Mouse (Mus musculus): ENCODE measurements around the gene Fam221a. TPM values are rescaled to one million over a fixed set of nuclear protein-coding genes. Genes with fewer than 3 reads are reported as not detected.

The Fam221a gene
- polyA plus RNA-seq (2015; fragmentation: Nextera tagmentation; extraction: Ambion mirVana): 8.1 and 11.9 TPM in 2 replicates

GRCm38 (mm10) chr6:49367159-49368054, at the start of gene Fam221a:
Gene Fam221a (plus strand): TSS chr6:49367739.
- no peaks in the 10 kb centered on the region for H3K36me3 ChIP-seq
- no peaks in the 10 kb centered on the region for H3K9me3 ChIP-seq
- peak within 1 kb of the TSS; percentile 86 for H3K27ac ChIP-seq
- H3K9ac ChIP-seq: peak within 1 kb of the TSS; percentile 78
- H3K4me1 ChIP-seq: peaks cover 8% of the 10 kb centered on the region
- no peaks in the 10 kb centered on the region for H3K27me3 ChIP-seq
- peak within 1 kb of the TSS; percentile 63 for H3K4me3 ChIP-seq
- peak; percentile 95 for ATAC-seq (ENCODE audit: insufficient number of reproducible peaks, insufficient read depth, low FRiP score, low TSS enrichment, low read depth)
- H3K4me2 ChIP-seq: peak within 1 kb of the TSS; percentile 83
- 3% methylated on average over 49 of the region's 49 CpGs for WGBS

- WGBS: under 1% methylated on average over 47 of the region's 47 CpGs
Measured at GRCm38 (mm10) chr6:49318966-49319594, 48.5 kb upstream of the Fam221a start, which contains the start of gene Ccdc126. Gene Ccdc126 (plus strand): TSS chr6:49319274.

GRCm38 (mm10) chr6:49319595-49320315, 47.8 kb upstream of the Fam221a start:
- Histone ChIP-seq H3K27ac (peak overlapping the region; percentile 82), H3K4me3 (peak overlapping the region; percentile 74), H3K9ac (peak overlapping the region; percentile 86), H3K36me3 (no peaks in the 10 kb centered on the region), H3K9me3 (no peaks in the 10 kb centered on the region), H3K27me3 (no peaks in the 10 kb centered on the region), H3K4me1 (peaks cover 15% of the 10 kb centered on the region), H3K4me2 (peak overlapping the region; percentile 65)
- no peak for ATAC-seq (ENCODE audit: insufficient number of reproducible peaks, insufficient read depth, low FRiP score, low TSS enrichment, low read depth)
- 10% methylated on average over 13 of the region's 13 CpGs for WGBS

More at GRCm38 (mm10) chr6:49318966-49319594, 48.5 kb upstream of the Fam221a start, which contains the start of gene Ccdc126:
- H3K27me3 ChIP-seq: no peaks in the 10 kb centered on the region
- H3K4me3 ChIP-seq: peak within 1 kb of the TSS; percentile 74
- peak within 1 kb of the TSS; percentile 82 for H3K27ac ChIP-seq
- no peaks in the 10 kb centered on the region for H3K36me3 ChIP-seq
- H3K9ac ChIP-seq: peak within 1 kb of the TSS; percentile 86
- peak; percentile 98 for ATAC-seq (ENCODE audit: insufficient number of reproducible peaks, insufficient read depth, low FRiP score, low TSS enrichment, low read depth)
- peaks cover 13% of the 10 kb centered on the region for H3K4me1 ChIP-seq
- no peaks in the 10 kb centered on the region for H3K9me3 ChIP-seq
- H3K4me2 ChIP-seq: peak within 1 kb of the TSS; percentile 65

- ATAC-seq (ENCODE audit: insufficient number of reproducible peaks, insufficient read depth, low FRiP score, low TSS enrichment, low read depth): no peak
- Histone ChIP-seq H3K4me2 (no peak overlapping the region), H3K4me1 (peaks cover 15% of the 10 kb centered on the region), H3K27me3 (no peaks in the 10 kb centered on the region), H3K27ac (no peak overlapping the region), H3K9me3 (no peaks in the 10 kb centered on the region), H3K36me3 (no peaks in the 10 kb centered on the region), H3K9ac (no peak overlapping the region), H3K4me3 (no peak overlapping the region)
- 87% methylated on average over 3 of the region's 3 CpGs for WGBS
Measured at GRCm38 (mm10) chr6:49321341-49321740, 46.2 kb upstream of the Fam221a start.

DNA sequence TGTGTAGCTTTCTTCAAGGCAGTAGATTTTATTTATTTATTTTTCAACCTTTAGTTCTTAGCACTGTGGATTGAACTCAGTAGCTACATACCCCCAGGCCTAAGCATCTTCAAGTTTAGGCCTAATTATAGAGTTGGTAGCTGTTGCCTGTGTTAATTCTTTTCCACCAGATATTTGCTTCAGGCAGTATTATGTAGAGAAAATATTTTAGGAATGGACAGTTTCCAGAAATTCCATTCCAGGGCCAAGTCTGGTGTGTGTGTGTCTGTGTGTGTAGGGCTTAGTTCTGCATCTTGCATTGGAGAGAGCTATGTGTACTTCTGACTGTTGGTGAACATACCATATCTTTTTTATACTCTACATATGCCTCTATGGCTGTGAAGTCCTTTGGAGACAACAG, 45.5 kb upstream of the Fam221a start:
- peaks cover 15% of the 10 kb centered on the region for H3K4me1 ChIP-seq
- no peaks in the 10 kb centered on the region for H3K36me3 ChIP-seq
- no peaks in the 10 kb centered on the region for H3K27me3 ChIP-seq
- H3K4me3 ChIP-seq: no peak overlapping the region
- H3K9me3 ChIP-seq: no peaks in the 10 kb centered on the region
- H3K27ac ChIP-seq: no peak overlapping the region
- H3K4me2 ChIP-seq: no peak overlapping the region
- ATAC-seq (ENCODE audit: insufficient number of reproducible peaks, insufficient read depth, low FRiP score, low TSS enrichment, low read depth): no peak
- H3K9ac ChIP-seq: no peak overlapping the region

DNA sequence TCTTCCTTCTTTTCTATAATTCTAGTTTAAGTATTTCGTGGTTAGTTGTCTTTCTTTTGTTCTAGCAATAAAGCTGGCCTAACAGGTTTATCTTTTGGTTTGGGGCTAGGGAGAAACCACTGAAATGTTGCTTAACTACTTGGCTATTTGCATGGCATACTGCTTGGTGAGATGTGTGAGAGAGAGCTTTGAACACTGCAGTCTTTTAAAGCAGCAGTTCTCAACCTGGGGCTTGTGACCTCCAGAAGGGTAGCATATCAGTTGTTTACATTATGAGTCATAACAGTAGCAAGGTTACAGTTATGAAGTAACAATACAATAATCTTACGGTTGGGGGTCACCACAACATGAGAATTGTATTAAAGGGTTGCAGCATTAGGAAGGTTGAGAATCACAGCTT, 44.6 kb upstream of the Fam221a start:
- no peaks in the 10 kb centered on the region for H3K36me3 ChIP-seq
- H3K4me2 ChIP-seq: no peak overlapping the region
- no peak overlapping the region for H3K27ac ChIP-seq
- no peak for ATAC-seq (ENCODE audit: insufficient number of reproducible peaks, insufficient read depth, low FRiP score, low TSS enrichment, low read depth)
- 62% methylated on average over 2 of the region's 2 CpGs for WGBS
- H3K4me3 ChIP-seq: no peak overlapping the region
- H3K4me1 ChIP-seq: peaks cover 15% of the 10 kb centered on the region
- no peak overlapping the region for H3K9ac ChIP-seq
- no peaks in the 10 kb centered on the region for H3K27me3 ChIP-seq
- no peaks in the 10 kb centered on the region for H3K9me3 ChIP-seq

DNA sequence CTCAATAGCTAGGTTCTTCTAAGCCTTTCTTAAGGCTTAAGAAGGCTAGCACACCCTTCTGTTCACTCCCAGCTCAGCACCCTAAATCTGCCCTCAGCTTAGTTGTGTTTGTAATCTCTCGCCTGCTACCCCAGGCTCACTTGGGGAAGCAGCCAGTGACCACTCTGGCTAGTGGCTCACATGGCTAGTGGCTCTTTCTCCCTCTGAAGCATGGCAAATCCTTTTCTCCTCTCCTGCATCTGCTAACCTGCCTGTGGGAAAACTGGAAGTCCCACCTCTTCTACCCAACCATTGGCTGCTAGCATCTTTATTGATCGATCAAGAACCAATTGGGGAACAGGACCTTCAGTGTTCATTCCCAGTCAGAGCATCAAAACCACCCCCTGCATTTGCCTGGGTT, 43.0 kb upstream of the Fam221a start:
- Histone ChIP-seq H3K4me1 (peaks cover 15% of the 10 kb centered on the region), H3K9me3 (no peaks in the 10 kb centered on the region), H3K9ac (no peak overlapping the region), H3K4me2 (no peak overlapping the region), H3K36me3 (no peaks in the 10 kb centered on the region), H3K27ac (no peak overlapping the region), H3K4me3 (no peak overlapping the region), H3K27me3 (no peaks in the 10 kb centered on the region)
- 63% methylated on average over 2 of the region's 2 CpGs for WGBS
- ATAC-seq (ENCODE audit: insufficient number of reproducible peaks, insufficient read depth, low FRiP score, low TSS enrichment, low read depth): no peak

DNA sequence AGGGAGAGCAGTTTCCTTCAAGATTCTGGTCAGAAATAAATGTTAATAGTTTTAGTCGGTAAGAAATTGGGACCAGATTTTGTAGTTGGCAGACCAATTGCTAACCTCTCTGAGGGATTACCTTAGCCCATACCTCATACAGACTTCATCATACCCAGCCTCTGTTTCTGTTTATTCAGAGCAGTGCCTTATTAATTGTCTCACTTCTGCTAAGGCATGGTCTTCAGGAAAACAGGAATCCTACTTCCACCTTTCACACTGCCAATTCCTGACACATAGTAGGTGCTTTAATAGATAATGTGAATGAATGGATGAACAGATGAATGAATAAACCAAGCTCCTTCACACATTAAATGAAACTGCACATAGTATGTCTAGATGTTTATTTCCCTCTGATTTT, 42.2 kb upstream of the Fam221a start:
- H3K4me2 ChIP-seq: no peak overlapping the region
- ATAC-seq (ENCODE audit: insufficient number of reproducible peaks, insufficient read depth, low FRiP score, low TSS enrichment, low read depth): no peak
- H3K9ac ChIP-seq: no peak overlapping the region
- no peaks in the 10 kb centered on the region for H3K27me3 ChIP-seq
- peaks cover 11% of the 10 kb centered on the region for H3K4me1 ChIP-seq
- no peak overlapping the region for H3K4me3 ChIP-seq
- WGBS: 21% methylated on average over 1 of the region's 1 CpGs
- no peak overlapping the region for H3K27ac ChIP-seq
- no peaks in the 10 kb centered on the region for H3K9me3 ChIP-seq
- H3K36me3 ChIP-seq: no peaks in the 10 kb centered on the region

- Histone ChIP-seq H3K4me1 (peaks cover 10% of the 10 kb centered on the region; the same call in 1 of the 2 replicates), H3K27me3 (no peaks in the 10 kb centered on the region), H3K9me3 (no peaks in the 10 kb centered on the region), H3K4me3 (no peak overlapping the region), H3K27ac (no peak overlapping the region), H3K4me2 (no peak overlapping the region), H3K9ac (no peak overlapping the region), H3K36me3 (no peaks in the 10 kb centered on the region)
- WGBS: 76% methylated on average over 3 of the region's 3 CpGs
- ATAC-seq (ENCODE audit: insufficient number of reproducible peaks, insufficient read depth, low FRiP score, low TSS enrichment, low read depth): no peak
Measured at GRCm38 (mm10) chr6:49326846-49327245, 40.7 kb upstream of the Fam221a start.

DNA sequence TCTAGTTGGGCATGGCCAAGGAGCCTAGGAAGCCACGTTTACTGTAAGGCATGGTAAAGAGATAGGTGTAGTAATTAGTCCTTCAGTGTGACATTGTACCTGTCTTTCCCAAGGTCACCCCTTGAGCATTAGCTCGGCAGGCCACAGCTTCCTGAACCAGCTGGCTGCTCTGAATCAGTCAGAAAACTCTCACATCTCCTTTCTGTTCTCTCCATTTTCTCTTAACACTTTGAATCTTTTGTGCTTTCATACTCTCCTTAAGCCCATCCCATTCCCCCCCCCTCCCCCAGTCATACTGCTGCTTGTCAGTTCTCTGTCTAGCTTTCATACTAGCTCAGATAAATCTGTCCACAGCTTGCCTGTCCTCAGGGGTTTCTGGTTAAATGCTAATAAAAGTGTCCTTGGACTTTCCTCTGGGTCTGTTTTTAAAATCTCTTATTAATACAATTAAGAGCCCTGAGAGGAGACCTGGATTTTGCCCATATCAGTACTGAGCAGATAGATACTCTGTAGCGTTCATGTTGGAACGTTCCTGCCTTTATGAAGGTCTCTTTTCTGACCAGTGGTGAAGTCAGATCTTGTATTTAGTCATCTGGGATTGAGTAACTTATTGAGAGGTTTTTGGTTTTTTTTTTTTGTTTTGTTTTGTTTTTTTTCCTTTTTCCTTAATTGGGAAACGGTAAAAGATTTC, 36.0 kb upstream of the Fam221a start:
- H3K9me3 ChIP-seq: no peaks in the 10 kb centered on the region
- no peak overlapping the region for H3K4me3 ChIP-seq
- ATAC-seq (ENCODE audit: insufficient number of reproducible peaks, insufficient read depth, low FRiP score, low TSS enrichment, low read depth): no peak
- peaks cover 8% of the 10 kb centered on the region for H3K36me3 ChIP-seq
- H3K27ac ChIP-seq: no peak overlapping the region
- H3K4me1 ChIP-seq: 0 out of 2 replicates have a peak, but pooled peaks cover 5% of the 10 kb centered on the region
- no peak overlapping the region for H3K4me2 ChIP-seq
- 63% methylated on average over 5 of the region's 5 CpGs for WGBS
- H3K27me3 ChIP-seq: no peaks in the 10 kb centered on the region
- no peak overlapping the region for H3K9ac ChIP-seq

DNA sequence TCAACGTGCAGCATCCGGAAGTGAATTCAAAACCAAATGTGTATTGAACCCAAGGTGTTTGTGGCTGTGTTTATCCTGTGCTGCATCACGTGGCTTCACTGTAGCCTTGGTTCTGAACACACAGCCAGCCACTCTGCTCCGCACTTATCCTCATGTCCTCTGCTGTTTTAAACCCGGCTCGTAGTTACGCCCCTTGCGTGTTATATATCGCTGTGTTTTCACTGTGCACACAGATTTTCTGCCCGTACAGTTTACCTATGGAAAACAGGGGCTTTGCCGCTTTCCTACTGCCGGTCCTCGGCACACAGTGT, 35.5 kb upstream of the Fam221a start:
- no peaks in the 10 kb centered on the region for H3K27me3 ChIP-seq
- no peaks in the 10 kb centered on the region for H3K9me3 ChIP-seq
- no peak overlapping the region for H3K9ac ChIP-seq
- H3K4me1 ChIP-seq: 0 out of 2 replicates have a peak, but pooled peaks cover 5% of the 10 kb centered on the region
- WGBS: 59% methylated on average over 13 of the region's 13 CpGs
- no peak overlapping the region for H3K4me2 ChIP-seq
- ATAC-seq (ENCODE audit: insufficient number of reproducible peaks, insufficient read depth, low FRiP score, low TSS enrichment, low read depth): no peak
- peaks cover 8% of the 10 kb centered on the region for H3K36me3 ChIP-seq
- no peak overlapping the region for H3K4me3 ChIP-seq
- H3K27ac ChIP-seq: no peak overlapping the region

Data from embryonic facial prominence, embryonic 13.5 days (tissue).